Mouse (Mus musculus) cerebral cortex, adult 2 months (tissue): ENCODE results near the gene Adam33.

Experiments
- whole genome bisulfite sequencing: fragments of 180-500 bp; shearing (Covaris S2); methylation state at CpG from one replicate; pipeline ENCODE4 v1.1.7; 2018; 5-methylcytosine and 5-hydroxymethylcytosine counted together

Gene Adam33

GRCm38 (mm10) chr2:131058672-131059071 is 4.9 kb downstream of the Adam33 start:
- WGBS: 68% methylated on average over 8 of the region's 8 CpGs

- 12% methylated on average over 10 of the region's 10 CpGs for WGBS
Observed at GRCm38 (mm10) chr2:131056191-131056590, 7.4 kb downstream of the Adam33 start.

GRCm38 (mm10) chr2:131055631-131056030 is 8.0 kb downstream of the Adam33 start:
- 10% methylated on average over 10 of the region's 10 CpGs for WGBS

- WGBS: 25% methylated on average over 21 of the region's 21 CpGs
Observed at GRCm38 (mm10) chr2:131054646-131055264, 8.9 kb downstream of the Adam33 start.

GRCm38 (mm10) chr2:131053851-131054645 is 9.6 kb downstream of the Adam33 start:
- 10% methylated on average over 45 of the region's 45 CpGs for WGBS

- WGBS: 78% methylated on average over 6 of the region's 6 CpGs
Observed at GRCm38 (mm10) chr2:131052862-131053418, 10.7 kb downstream of the Adam33 start.

- 85% methylated on average over 5 of the region's 5 CpGs for WGBS
Observed at GRCm38 (mm10) chr2:131052043-131052442, 11.6 kb downstream of the Adam33 start.

GRCm38 (mm10) chr2:131046025-131046424 is 17.6 kb downstream of the Adam33 start:
- WGBS: 80% methylated on average over 2 of the region's 2 CpGs

GRCm38 (mm10) chr2:131044989-131045720 is 18.5 kb downstream of the Adam33 start:
- 77% methylated on average over 9 of the region's 9 CpGs for WGBS

GRCm38 (mm10) chr2:131044354-131044852 is 19.2 kb downstream of the Adam33 start:
- 21% methylated on average over 7 of the region's 7 CpGs for WGBS

- WGBS: 73% methylated on average over 2 of the region's 2 CpGs
Observed at GRCm38 (mm10) chr2:131042988-131043387, 20.6 kb downstream of the Adam33 start, which contains the start of gene Gfra4. Gene Gfra4, minus strand, starts transcription at chr2:131043088.

GRCm38 (mm10) chr2:131040854-131041825 is 22.5 kb downstream of the Adam33 start:
- 2% methylated on average over 106 of the region's 115 CpGs for WGBS

- 82% methylated on average over 5 of the region's 5 CpGs for WGBS
Observed at GRCm38 (mm10) chr2:131038675-131039074, 24.9 kb downstream of the Adam33 start.

GRCm38 (mm10) chr2:131038197-131038596 is 25.4 kb downstream of the Adam33 start:
- 91% methylated on average over 6 of the region's 6 CpGs for whole genome bisulfite sequencing

- WGBS: 22% methylated on average over 17 of the region's 17 CpGs
Observed at GRCm38 (mm10) chr2:131037226-131037990, 26.2 kb downstream of the Adam33 start.

GRCm38 (mm10) chr2:131036343-131036742 is 27.3 kb downstream of the Adam33 start:
- whole genome bisulfite sequencing: 93% methylated on average over 2 of the region's 2 CpGs

- WGBS: 66% methylated on average over 1 of the region's 1 CpGs
Observed at GRCm38 (mm10) chr2:131031406-131031805, 32.2 kb downstream of the Adam33 start.

- 88% methylated on average over 1 of the region's 1 CpGs for WGBS
Observed at GRCm38 (mm10) chr2:131030998-131031397, 32.6 kb downstream of the Adam33 start.

- 74% methylated on average over 2 of the region's 2 CpGs for WGBS
Observed at GRCm38 (mm10) chr2:131030561-131030960, 33.1 kb downstream of the Adam33 start.
